Mouse (Mus musculus): Measurements from ENCODE around the gene Gm48552. TPM values are rescaled to one million over a fixed set of nuclear protein-coding genes. Genes with fewer than 3 reads are reported as not detected.

The Gm48552 gene
- polyA plus RNA-seq, 1 experiment from 2014 or later, result 0.61 TPM

- Histone ChIP-seq H3K27ac (ENCODE audit: low read depth, low read length) (peak overlapping the region; percentile 65; the same call in 1 of the 2 replicates), H3K36me3 (ENCODE audit: control insufficient read depth, insufficient read depth, low read length) (peaks cover 5% of the 10 kb centered on the region; the same call in 1 of the 2 replicates), H3K4me1 (ENCODE audit: control insufficient read depth, insufficient read depth, low read length) (peaks cover 96% of the 10 kb centered on the region), H3K4me3 (ENCODE audit: low read length) (no peak overlapping the region), H3K4me2 (replicated peaks; ENCODE audit: low read depth, low read length) (no peak overlapping the region), H3K9ac (ENCODE audit: low read depth, low read length) (no peak overlapping the region), H3K27me3 (ENCODE audit: control insufficient read depth, insufficient read depth, low read length) (no peaks in the 10 kb centered on the region), H3K9me3 (ENCODE audit: control insufficient read depth, low read length) (no peaks in the 10 kb centered on the region)
- 74% methylated on average over 16 of the region's 16 CpGs for WGBS
- no peak for ATAC-seq (ENCODE audit: low FRiP score, low TSS enrichment)
These were observed 23.9 kb downstream of the Gm48552 start for GRCm38 (mm10) chr10:81412586-81413309.

DNA sequence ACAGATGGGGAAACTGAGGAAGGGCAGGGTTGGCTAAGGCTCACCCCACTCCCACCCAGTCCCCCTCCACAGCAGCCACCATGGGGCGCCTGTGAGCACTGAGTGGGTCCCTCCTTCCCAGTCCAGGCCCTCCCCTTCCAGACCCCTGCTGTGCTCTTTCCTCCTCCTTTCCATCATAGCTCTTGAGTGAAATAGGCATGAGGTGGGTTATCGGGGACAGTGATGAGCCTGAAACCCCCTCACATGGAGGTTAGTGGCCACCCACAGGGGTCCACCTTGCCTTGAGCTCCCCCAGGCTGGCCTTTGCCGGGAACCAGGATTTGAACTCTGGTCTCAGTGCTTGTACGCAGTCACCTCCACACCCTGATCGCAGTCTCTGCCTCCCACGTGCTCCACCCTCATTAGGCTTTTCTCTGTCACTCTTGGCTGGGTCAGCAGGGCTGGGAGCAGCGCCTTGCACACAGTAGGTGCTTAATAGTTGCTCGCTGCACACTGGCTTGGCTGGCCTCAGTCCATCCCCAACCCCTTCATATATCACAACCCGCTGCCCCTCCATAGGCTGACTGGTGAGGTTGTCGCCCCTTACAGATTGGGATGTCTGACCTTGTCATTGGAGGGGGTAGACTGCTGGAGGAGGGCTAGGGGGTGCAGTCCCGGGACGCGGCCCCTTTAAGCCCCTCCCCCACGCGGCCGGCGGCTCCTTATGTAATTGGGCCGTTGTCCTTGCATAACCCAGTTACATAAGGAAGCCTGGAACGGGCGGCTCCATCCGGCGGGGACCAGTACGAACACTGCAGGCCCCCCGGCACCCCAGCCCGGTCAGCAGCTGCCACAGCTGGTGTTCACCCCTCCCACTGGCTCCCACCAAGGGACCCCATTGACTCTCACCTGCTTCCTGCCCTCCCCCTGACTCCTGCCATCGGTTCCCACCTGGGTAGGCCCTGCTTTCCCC lies 24.8 kb downstream of the Gm48552 start:
- peak overlapping the region; percentile 36 for H3K4me2 ChIP-seq (replicated peaks; ENCODE audit: low read depth, low read length)
- 28% methylated on average over 26 of the region's 26 CpGs for WGBS
- H3K27me3 ChIP-seq (ENCODE audit: control insufficient read depth, insufficient read depth, low read length), result no peaks in the 10 kb centered on the region
- H3K4me3 ChIP-seq (ENCODE audit: low read length), result peak overlapping the region; percentile 14; the same call in 1 of the 2 replicates
- no peaks in the 10 kb centered on the region for H3K9me3 ChIP-seq (ENCODE audit: control insufficient read depth, low read length)
- H3K9ac ChIP-seq (ENCODE audit: low read depth, low read length), result peak overlapping the region; percentile 45
- ATAC-seq (ENCODE audit: low FRiP score, low TSS enrichment), result 0 out of 2 replicates have a peak, but pooled peaks have one; percentile 1
- H3K4me1 ChIP-seq (ENCODE audit: control insufficient read depth, insufficient read depth, low read length), result peaks cover 89% of the 10 kb centered on the region
- H3K27ac ChIP-seq (ENCODE audit: low read depth, low read length), result peak overlapping the region; percentile 42; the same call in 1 of the 2 replicates
- peaks cover 2% of the 10 kb centered on the region; the same call in 1 of the 2 replicates for H3K36me3 ChIP-seq (ENCODE audit: control insufficient read depth, insufficient read depth, low read length)

- no peak for ATAC-seq (ENCODE audit: low FRiP score, low TSS enrichment)
- H3K9ac ChIP-seq (ENCODE audit: low read depth, low read length), result no peak overlapping the region
- no peaks in the 10 kb centered on the region for H3K9me3 ChIP-seq (ENCODE audit: control insufficient read depth, low read length)
- no peak overlapping the region for H3K4me2 ChIP-seq (replicated peaks; ENCODE audit: low read depth, low read length)
- H3K4me1 ChIP-seq (ENCODE audit: control insufficient read depth, insufficient read depth, low read length), result peaks cover 80% of the 10 kb centered on the region
- H3K27me3 ChIP-seq (ENCODE audit: control insufficient read depth, insufficient read depth, low read length), result no peaks in the 10 kb centered on the region
- H3K4me3 ChIP-seq (ENCODE audit: low read length), result no peak overlapping the region
- peaks cover 4% of the 10 kb centered on the region; the same call in 1 of the 2 replicates for H3K36me3 ChIP-seq (ENCODE audit: control insufficient read depth, insufficient read depth, low read length)
- peak overlapping the region; percentile 42; the same call in 1 of the 2 replicates for H3K27ac ChIP-seq (ENCODE audit: low read depth, low read length)
These were observed 25.9 kb downstream of the Gm48552 start for GRCm38 (mm10) chr10:81414682-81415081.

DNA sequence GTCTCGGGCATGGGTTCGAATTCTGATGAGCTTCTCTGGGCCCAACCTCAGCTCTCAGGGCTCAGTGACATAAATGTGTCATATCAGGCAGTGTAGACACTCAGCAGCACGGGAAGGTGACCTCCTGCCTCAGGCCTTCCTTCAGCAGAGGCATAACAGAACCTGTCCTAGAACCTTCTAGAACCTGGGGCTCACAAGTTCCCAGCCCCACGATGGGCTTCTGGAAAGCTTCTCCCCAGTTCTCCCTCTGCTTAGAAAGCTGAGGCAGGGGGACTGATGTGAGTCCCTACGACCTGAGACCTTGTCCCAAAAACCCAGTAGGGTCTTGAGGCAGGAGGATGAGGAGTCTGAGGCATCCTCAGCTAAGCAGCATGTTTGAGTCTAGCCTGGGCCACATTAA lies 26.3 kb downstream of the Gm48552 start:
- H3K9me3 ChIP-seq (ENCODE audit: control insufficient read depth, low read length), result no peaks in the 10 kb centered on the region
- H3K4me2 ChIP-seq (replicated peaks; ENCODE audit: low read depth, low read length), result no peak overlapping the region
- no peak overlapping the region for H3K9ac ChIP-seq (ENCODE audit: low read depth, low read length)
- H3K36me3 ChIP-seq (ENCODE audit: control insufficient read depth, insufficient read depth, low read length), result peaks cover 8% of the 10 kb centered on the region; the same call in 1 of the 2 replicates
- H3K27me3 ChIP-seq (ENCODE audit: control insufficient read depth, insufficient read depth, low read length), result no peaks in the 10 kb centered on the region
- H3K27ac ChIP-seq (ENCODE audit: low read depth, low read length), result no peak overlapping the region
- no peak for ATAC-seq (ENCODE audit: low FRiP score, low TSS enrichment)
- peaks cover 75% of the 10 kb centered on the region for H3K4me1 ChIP-seq (ENCODE audit: control insufficient read depth, insufficient read depth, low read length)
- WGBS, result 81% methylated on average over 5 of the region's 5 CpGs
- no peak overlapping the region for H3K4me3 ChIP-seq (ENCODE audit: low read length)

- peaks cover 11% of the 10 kb centered on the region; the same call in 1 of the 2 replicates for H3K36me3 ChIP-seq (ENCODE audit: control insufficient read depth, insufficient read depth, low read length)
- H3K9me3 ChIP-seq (ENCODE audit: control insufficient read depth, low read length), result no peaks in the 10 kb centered on the region
- H3K4me3 ChIP-seq (ENCODE audit: low read length), result no peak overlapping the region
- ATAC-seq (ENCODE audit: low FRiP score, low TSS enrichment), result no peak
- no peaks in the 10 kb centered on the region for H3K27me3 ChIP-seq (ENCODE audit: control insufficient read depth, insufficient read depth, low read length)
- H3K4me2 ChIP-seq (replicated peaks; ENCODE audit: low read depth, low read length), result no peak overlapping the region
- peaks cover 69% of the 10 kb centered on the region for H3K4me1 ChIP-seq (ENCODE audit: control insufficient read depth, insufficient read depth, low read length)
- peak overlapping the region; percentile 30; the same call in 1 of the 2 replicates for H3K27ac ChIP-seq (ENCODE audit: low read depth, low read length)
- no peak overlapping the region for H3K9ac ChIP-seq (ENCODE audit: low read depth, low read length)
- WGBS, result 62% methylated on average over 17 of the region's 17 CpGs
These were observed 26.9 kb downstream of the Gm48552 start for GRCm38 (mm10) chr10:81415549-81416310.

DNA sequence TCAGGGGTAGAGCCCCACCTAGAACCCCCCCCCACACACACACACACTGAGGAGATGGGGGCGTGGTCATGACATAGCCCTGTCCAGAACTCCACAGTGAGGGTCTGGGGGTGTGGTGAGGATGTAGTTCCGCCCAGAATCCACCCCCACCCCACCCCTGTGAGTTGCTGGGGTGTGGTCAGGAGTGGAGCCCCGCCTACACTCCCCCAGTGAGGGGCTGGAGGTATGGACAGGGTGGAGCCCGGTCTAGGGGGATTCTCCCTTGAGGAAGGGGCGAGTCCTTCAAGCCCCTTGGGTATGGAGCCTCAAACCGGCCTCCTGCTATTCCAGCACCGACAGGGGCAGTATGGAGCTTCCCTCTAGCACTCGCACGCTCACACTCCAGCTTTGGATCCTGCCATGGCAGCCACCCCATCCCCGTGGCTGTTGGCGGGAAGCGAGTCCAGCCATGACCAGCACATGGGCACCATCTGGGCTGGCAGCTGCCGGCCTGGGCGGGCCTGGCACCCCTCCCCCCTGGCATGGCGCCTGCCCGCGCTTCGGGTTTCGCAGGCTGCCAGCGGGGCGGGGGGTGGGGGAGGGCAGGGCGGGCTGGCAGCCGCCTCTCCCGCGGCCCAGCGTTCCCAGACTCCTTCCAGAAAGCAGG lies 27.9 kb downstream of the Gm48552 start:
- WGBS, result 4% methylated on average over 23 of the region's 26 CpGs

GRCm38 (mm10) chr10:81417227-81418215 lies 28.7 kb downstream of the Gm48552 start:
- Histone ChIP-seq H3K9me3 (ENCODE audit: control insufficient read depth, low read length) (no peaks in the 10 kb centered on the region), H3K27me3 (ENCODE audit: control insufficient read depth, insufficient read depth, low read length) (no peaks in the 10 kb centered on the region), H3K36me3 (ENCODE audit: control insufficient read depth, insufficient read depth, low read length) (peaks cover 11% of the 10 kb centered on the region; the same call in 1 of the 2 replicates), H3K27ac (ENCODE audit: low read depth, low read length) (peak overlapping the region; percentile 57; the same call in 1 of the 2 replicates), H3K4me3 (ENCODE audit: low read length) (peak overlapping the region; percentile 30), H3K4me2 (replicated peaks; ENCODE audit: low read depth, low read length) (peak overlapping the region; percentile 51), H3K4me1 (ENCODE audit: control insufficient read depth, insufficient read depth, low read length) (peaks cover 52% of the 10 kb centered on the region), H3K9ac (ENCODE audit: low read depth, low read length) (peak overlapping the region; percentile 47)
- 49% methylated on average over 12 of the region's 12 CpGs for WGBS
- no peak for ATAC-seq (ENCODE audit: low FRiP score, low TSS enrichment)

More for the DNA sequence above, 27.9 kb downstream of the Gm48552 start:
- Histone ChIP-seq H3K27me3 (ENCODE audit: control insufficient read depth, insufficient read depth, low read length) (no peaks in the 10 kb centered on the region), H3K27ac (ENCODE audit: low read depth, low read length) (peak overlapping the region; percentile 57; the same call in 1 of the 2 replicates), H3K36me3 (ENCODE audit: control insufficient read depth, insufficient read depth, low read length) (peaks cover 11% of the 10 kb centered on the region; the same call in 1 of the 2 replicates), H3K4me2 (replicated peaks; ENCODE audit: low read depth, low read length) (peak overlapping the region; percentile 51), H3K4me3 (ENCODE audit: low read length) (peak overlapping the region; percentile 30), H3K9me3 (ENCODE audit: control insufficient read depth, low read length) (no peaks in the 10 kb centered on the region), H3K9ac (ENCODE audit: low read depth, low read length) (peak overlapping the region; percentile 47), H3K4me1 (ENCODE audit: control insufficient read depth, insufficient read depth, low read length) (peaks cover 60% of the 10 kb centered on the region)
- ATAC-seq (ENCODE audit: low FRiP score, low TSS enrichment), result peak; percentile 74
